Mouse (Mus musculus) ES-Bruce4 (cell line): ENCODE measurements around the gene Vezt.

ENCODE experiments used
- CTCF ChIP-seq: IDR thresholded peaks from one replicate; pipeline ENCODE4 v1.8.1; 2011; ENCODE audit warnings: low read depth, low read length
- EP300 ChIP-seq: IDR thresholded peaks from 2 replicates; pipeline ENCODE4 v1.6.1; 2011; ENCODE audit warnings: low read depth, low read length; ENCODE audit not compliant: insufficient read depth
- POLR2A ChIP-seq: IDR thresholded peaks from one replicate; pipeline ENCODE4 v1.8.1; 2011; ENCODE audit warnings: low read length; ENCODE audit not compliant: insufficient read depth

DNA sequence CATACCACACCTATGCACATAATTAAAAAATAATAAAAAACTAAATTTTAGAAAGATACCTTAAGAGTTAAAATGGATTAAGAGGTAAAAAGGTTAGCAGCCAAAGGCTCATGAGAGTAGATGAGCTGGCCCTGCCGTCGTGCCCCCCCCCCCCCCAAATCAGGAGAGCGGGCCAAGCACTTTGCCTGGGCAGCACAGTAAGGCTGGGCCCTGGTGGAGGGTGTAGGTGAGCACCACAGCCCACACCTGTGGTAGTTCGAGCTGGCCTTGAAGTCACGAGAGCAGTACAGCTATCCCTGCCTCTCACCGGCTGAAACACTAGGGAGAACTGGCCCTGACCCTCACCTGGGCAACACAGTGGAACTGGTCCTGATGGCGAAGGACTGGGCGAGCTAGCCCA lies 10.5 kb downstream of the Vezt start:
- no peak for TF ChIP-seq CTCF
- no peak for TF ChIP-seq POLR2A
- no peak for TF ChIP-seq EP300
